Mouse (Mus musculus) kidney, embryonic 16.5 days (tissue): ENCODE measurements around the gene Slc7a6os. TPM values are rescaled to one million over a fixed set of nuclear protein-coding genes. Genes with fewer than 3 reads are reported as not detected.

Source experiments
- ATAC-seq: fragments of 200-750 bp; cut with Nextera tagmentation; 2 replicates; pipeline ENCODE4 v1.8.0; 2017; ENCODE audit warnings: moderate TSS enrichment; ENCODE audit not compliant: low FRiP score, low TSS enrichment
- H3K27ac ChIP-seq: fragments of 300-500 bp; sonication (generic); 2 replicates; pipeline ENCODE4 v1.5.1; 2014; ENCODE audit warnings: low read length
- H3K27me3 ChIP-seq: fragments of 300-500 bp; sonication (generic); 2 replicates; pipeline ENCODE4 v1.6.1; 2014; ENCODE audit warnings: low read length, control low read depth, mixed read lengths; ENCODE audit not compliant: insufficient read depth
- H3K36me3 ChIP-seq: fragments of 300-500 bp; sonication (generic); 2 replicates; pipeline ENCODE4 v1.6.1; 2014; ENCODE audit warnings: low read length, control low read depth, mixed read lengths; ENCODE audit not compliant: insufficient read depth
- H3K4me1 ChIP-seq: fragments of 300-500 bp; sonication (generic); 2 replicates; pipeline ENCODE4 v1.6.1; 2014; ENCODE audit warnings: low read length, control low read depth, mixed read lengths; ENCODE audit not compliant: insufficient read depth
- H3K4me2 ChIP-seq: fragments of 300-500 bp; sonication (generic); replicated peaks from 2 replicates; pipeline ENCODE4 v1.6.1; 2014; ENCODE audit warnings: low read depth, low read length
- H3K4me3 ChIP-seq: fragments of 300-500 bp; sonication (generic); 2 replicates; pipeline ENCODE4 v1.5.1; 2014; ENCODE audit warnings: mild to moderate bottlenecking, low read length
- H3K9ac ChIP-seq: fragments of 300-500 bp; sonication (generic); replicated peaks from 2 replicates; pipeline ENCODE4 v1.6.1; 2014; ENCODE audit warnings: low read length
- H3K9me3 ChIP-seq: fragments of 300-500 bp; sonication (generic); 2 replicates; pipeline ENCODE4 v1.6.1; 2016; ENCODE audit warnings: low read length, control low read depth
- WGBS: fragments of 180-500 bp; shearing (Covaris S2); extraction: QIAGEN DNeasy Blood & Tissue Kit; methylation state at CpG from one replicate; pipeline ENCODE4 v1.1.7; 2014; 5-methylcytosine and 5-hydroxymethylcytosine counted together
- polyA plus RNA-seq: library from polyadenylated mRNA; unstranded; fragments of >200 nt; fragmentation: Nextera tagmentation; extraction: Ambion mirVana; gene quantifications from 2 replicates; pipeline ENCODE4 v1.2.1, GENCODE M21; 2015

The Slc7a6os gene
- 32.2 and 32.4 TPM in 2 replicates for polyA plus RNA-seq

DNA sequence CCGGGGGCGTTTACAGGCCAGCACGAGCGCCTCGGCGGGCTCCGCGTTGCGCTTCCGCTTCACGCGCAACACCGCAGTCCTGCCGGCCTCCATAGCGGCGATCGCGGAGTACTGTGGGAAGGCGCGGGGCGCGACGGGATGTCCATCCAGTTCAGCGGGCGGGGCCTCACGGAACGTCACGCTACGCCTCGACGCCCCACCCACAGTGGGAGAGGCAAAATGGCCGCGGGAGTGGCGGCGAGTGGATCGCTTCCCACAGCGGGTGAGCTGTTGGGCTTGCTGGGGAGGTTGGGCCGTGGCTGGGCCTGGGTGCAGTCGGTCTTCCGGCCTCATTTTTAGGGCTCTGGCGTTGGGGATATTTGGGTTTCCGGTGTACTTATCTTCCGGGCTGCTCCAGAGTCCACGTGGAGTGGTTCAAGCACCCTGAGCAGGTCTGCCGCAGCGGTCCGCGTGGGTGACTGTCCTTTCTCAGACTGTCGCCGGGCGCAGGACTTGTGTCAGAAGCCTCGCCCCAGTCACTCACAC is at the start of gene Slc7a6os, which contains the start of gene Prmt7:
Gene Slc7a6os, minus strand, starts transcription at position 115 of the 525 bp plus-strand sequence.
Gene Prmt7, plus strand, starts transcription at position 116 of the 525 bp plus-strand sequence.
- Histone ChIP-seq H3K9me3 (no peaks in the 10 kb centered on the region), H3K27me3 (no peaks in the 10 kb centered on the region), H3K36me3 (peaks cover 22% of the 10 kb centered on the region), H3K27ac (peak within 1 kb of the TSS; percentile 91), H3K4me1 (peaks cover 8% of the 10 kb centered on the region), H3K9ac (peak within 1 kb of the TSS; percentile 82), H3K4me3 (peak within 1 kb of the TSS; percentile 78), H3K4me2 (peak within 1 kb of the TSS; percentile 77)
- WGBS, result under 1% methylated on average over 52 of the region's 52 CpGs
- peak; percentile 99 for ATAC-seq

DNA sequence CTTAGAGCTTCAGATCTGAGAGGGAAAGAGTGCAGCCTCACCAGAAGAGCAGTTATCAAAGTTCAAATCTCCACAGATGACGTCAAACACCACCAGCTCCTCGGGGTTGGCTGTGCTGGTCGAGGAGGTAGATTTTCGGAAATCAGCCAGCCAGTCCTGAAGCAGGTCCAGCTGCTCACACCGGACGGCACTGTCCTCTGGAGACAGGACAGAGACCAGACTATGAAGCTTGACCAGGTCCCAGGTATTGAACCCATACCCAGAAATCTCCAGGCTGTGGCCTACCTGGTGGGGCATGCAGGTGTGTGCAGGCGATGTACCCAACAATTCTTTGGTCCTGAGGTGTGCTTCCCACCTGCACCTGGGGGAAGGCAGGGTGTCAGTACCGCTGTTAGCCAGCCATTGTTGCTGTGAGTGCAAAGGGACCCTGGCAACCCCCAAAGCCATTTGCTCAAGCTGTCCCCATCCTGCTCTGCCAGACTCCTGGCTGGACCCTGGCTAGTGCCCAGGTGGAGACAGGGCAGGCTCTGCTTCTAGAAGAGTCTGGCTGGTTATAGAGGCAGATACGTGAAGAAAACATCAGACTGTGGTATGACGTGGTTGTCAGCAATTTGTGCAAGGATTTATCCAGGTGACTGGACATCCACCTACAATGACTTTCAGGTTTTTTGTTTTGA is 49.0 kb upstream of the Slc7a6os start:
- Histone ChIP-seq H3K9ac (no peak overlapping the region), H3K4me1 (no peaks in the 10 kb centered on the region), H3K9me3 (no peaks in the 10 kb centered on the region), H3K27me3 (no peaks in the 10 kb centered on the region), H3K27ac (no peak overlapping the region), H3K36me3 (no peaks in the 10 kb centered on the region; the same call in 1 of the 2 replicates), H3K4me3 (no peak overlapping the region), H3K4me2 (no peak overlapping the region)
- WGBS, result 88% methylated on average over 10 of the region's 10 CpGs
- ATAC-seq, result no peak

DNA sequence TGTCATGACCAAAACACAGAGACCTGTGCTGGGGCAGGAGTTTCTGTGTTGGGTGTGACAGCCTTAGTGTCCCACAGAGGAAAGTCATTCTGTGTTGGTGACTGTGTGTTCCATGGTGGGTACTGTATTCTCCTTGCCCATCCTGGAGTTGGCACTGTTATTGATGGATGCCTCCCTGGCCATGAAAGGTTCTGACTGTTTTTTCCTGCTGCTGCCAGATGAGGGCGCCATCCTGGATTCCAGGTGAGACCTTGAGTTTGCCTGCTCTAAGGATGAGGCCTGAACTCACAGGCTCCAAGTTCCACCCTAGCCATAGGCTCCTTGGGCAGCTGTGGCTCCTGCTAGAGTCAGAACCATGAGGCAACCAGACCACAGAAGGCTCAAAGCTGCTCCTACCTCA is 47.4 kb upstream of the Slc7a6os start:
- H3K27me3 ChIP-seq, result no peaks in the 10 kb centered on the region
- no peaks in the 10 kb centered on the region for H3K9me3 ChIP-seq
- 50% methylated on average over 1 of the region's 1 CpGs for WGBS
- H3K4me1 ChIP-seq, result no peaks in the 10 kb centered on the region
- H3K36me3 ChIP-seq, result peaks cover 3% of the 10 kb centered on the region; the same call in 1 of the 2 replicates
- H3K27ac ChIP-seq, result no peak overlapping the region
- no peak overlapping the region for H3K4me2 ChIP-seq
- ATAC-seq, result no peak
- no peak overlapping the region for H3K9ac ChIP-seq
- no peak overlapping the region for H3K4me3 ChIP-seq

DNA sequence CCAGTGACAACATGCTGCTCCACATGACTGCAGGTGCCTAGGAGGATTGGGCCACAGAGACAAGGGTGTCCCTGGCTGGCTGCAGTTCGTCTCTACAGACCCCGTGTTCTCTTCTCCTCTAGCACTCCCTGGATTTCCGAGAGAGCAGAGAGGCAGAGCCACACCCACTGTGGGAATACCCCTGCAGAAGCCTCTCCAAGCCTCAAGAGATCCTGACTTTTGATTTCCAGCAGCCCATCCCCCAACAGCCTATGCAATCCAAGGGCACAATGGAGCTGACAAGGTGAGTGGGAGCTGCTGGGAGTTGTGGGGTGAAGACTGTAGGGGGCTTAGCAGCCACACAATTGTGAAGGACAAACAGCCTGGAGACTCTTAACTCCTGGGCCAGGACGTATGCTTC is 39.5 kb upstream of the Slc7a6os start:
- no peak for ATAC-seq
- H3K36me3 ChIP-seq, result peaks cover 53% of the 10 kb centered on the region
- no peak overlapping the region for H3K9ac ChIP-seq
- H3K27me3 ChIP-seq, result no peaks in the 10 kb centered on the region
- H3K27ac ChIP-seq, result no peak overlapping the region
- H3K4me1 ChIP-seq, result no peaks in the 10 kb centered on the region
- no peak overlapping the region for H3K4me2 ChIP-seq
- 60% methylated on average over 4 of the region's 4 CpGs for WGBS
- H3K9me3 ChIP-seq, result no peaks in the 10 kb centered on the region
- no peak overlapping the region for H3K4me3 ChIP-seq

DNA sequence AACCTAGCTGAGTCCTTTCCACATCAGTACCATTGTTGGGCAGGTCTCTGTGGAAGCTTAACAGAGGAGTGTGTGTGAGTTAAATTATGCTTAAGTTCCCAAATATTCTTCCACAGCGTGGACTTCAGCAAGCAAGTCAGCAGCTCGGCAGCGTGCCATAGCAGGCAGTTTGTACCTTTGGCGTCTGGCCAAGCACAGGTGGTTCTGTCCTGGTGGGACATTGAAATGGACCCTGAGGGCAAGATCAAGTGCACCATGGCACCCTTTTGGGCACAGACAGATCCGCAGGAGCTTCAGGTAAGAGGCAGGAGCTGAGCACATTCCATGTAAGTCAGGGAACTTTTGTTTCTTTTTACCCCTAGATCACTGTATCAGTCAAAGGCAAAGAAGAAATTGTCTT is 26.4 kb upstream of the Slc7a6os start:
- no peak for ATAC-seq
- no peak overlapping the region for H3K27ac ChIP-seq
- 86% methylated on average over 5 of the region's 5 CpGs for WGBS
- H3K4me2 ChIP-seq, result no peak overlapping the region
- H3K9ac ChIP-seq, result no peak overlapping the region
- no peak overlapping the region for H3K4me3 ChIP-seq
- H3K27me3 ChIP-seq, result no peaks in the 10 kb centered on the region
- peaks cover 36% of the 10 kb centered on the region for H3K36me3 ChIP-seq
- no peaks in the 10 kb centered on the region for H3K9me3 ChIP-seq
- no peaks in the 10 kb centered on the region for H3K4me1 ChIP-seq

DNA sequence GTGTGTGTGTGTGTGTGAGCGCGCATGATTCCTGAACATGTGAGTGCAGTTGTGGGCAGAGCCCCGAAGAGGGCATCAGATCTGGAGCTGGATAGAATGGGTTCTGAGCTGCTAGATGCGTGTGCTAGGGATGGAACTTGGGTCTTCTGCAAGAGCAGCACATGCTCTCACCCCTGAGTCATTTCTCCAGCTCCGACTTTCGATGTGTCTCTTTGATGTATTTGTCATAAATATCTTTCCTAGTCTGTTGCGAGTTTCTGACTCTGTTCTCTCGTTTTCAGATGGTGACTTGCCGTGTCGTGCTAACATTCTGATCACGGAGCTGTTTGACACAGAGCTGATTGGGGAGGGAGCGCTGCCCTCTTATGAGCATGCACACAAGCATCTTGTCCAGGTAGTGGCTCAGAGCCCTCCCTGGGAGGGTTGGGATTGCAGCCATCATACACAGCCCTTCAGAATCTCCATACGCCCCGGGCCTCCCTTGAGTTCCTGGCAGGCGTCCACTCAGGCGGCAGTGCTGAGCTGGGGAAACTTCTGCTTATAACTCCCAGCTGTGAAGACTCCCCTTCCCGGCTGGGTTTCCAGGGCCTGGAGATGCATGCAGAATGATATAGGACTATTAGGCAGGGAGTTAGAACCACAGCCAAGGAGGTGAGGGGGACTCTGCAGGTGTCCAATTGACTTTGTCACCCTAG is 24.0 kb upstream of the Slc7a6os start:
- H3K27ac ChIP-seq, result no peak overlapping the region
- H3K4me3 ChIP-seq, result no peak overlapping the region
- no peak for ATAC-seq
- peaks cover 30% of the 10 kb centered on the region for H3K36me3 ChIP-seq
- no peaks in the 10 kb centered on the region for H3K9me3 ChIP-seq
- no peak overlapping the region for H3K4me2 ChIP-seq
- no peaks in the 10 kb centered on the region for H3K4me1 ChIP-seq
- 85% methylated on average over 17 of the region's 17 CpGs for WGBS
- H3K9ac ChIP-seq, result no peak overlapping the region
- H3K27me3 ChIP-seq, result no peaks in the 10 kb centered on the region

DNA sequence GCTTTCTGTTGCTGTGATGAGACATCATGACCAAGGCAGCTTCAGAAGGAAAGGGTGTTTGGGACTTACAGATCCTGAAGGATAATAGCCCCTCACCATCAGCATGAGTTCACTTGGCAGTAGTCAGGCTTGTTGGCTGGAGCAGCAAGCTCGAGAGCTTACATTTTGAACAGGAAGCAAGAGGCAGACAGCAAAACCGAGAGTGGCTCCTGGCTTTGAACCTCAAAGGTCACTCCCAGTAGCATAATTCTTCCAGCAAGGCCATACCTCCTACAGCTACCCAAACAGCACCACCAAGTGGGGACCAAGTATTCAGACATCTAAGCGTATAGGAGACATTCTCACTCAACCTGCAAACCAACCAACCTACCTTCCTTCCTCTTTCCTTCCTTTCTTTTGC is 22.0 kb upstream of the Slc7a6os start:
- WGBS, result 53% methylated on average over 3 of the region's 3 CpGs
- Histone ChIP-seq H3K9me3 (no peaks in the 10 kb centered on the region), H3K4me2 (no peak overlapping the region), H3K36me3 (peaks cover 36% of the 10 kb centered on the region), H3K9ac (no peak overlapping the region), H3K4me1 (no peaks in the 10 kb centered on the region), H3K27ac (no peak overlapping the region), H3K4me3 (no peak overlapping the region), H3K27me3 (no peaks in the 10 kb centered on the region)
- ATAC-seq, result no peak

DNA sequence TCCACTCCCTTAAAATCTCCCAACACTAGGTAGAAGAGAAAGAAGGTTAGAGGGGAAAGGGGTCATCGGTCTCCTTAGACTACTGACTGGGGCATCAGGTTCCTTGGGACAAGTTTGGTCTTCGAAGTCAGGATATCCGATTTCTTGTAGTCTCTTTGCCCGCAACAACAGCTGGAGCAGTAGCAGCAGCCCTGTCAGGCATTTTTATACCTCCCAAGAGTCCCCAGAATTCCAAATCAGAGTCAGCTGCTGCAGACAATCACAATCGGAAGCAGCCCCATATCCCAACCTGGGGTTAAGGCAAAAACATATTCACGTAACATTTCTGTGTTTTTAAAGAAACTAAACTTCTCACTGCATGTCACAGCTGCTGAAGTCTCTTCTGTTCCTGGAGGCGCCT is 20.8 kb upstream of the Slc7a6os start:
- no peak for ATAC-seq
- Histone ChIP-seq H3K36me3 (peaks cover 39% of the 10 kb centered on the region), H3K4me2 (no peak overlapping the region), H3K4me1 (no peaks in the 10 kb centered on the region), H3K27ac (no peak overlapping the region), H3K27me3 (no peaks in the 10 kb centered on the region), H3K4me3 (no peak overlapping the region), H3K9me3 (no peaks in the 10 kb centered on the region), H3K9ac (no peak overlapping the region)
- 57% methylated on average over 7 of the region's 7 CpGs for WGBS

DNA sequence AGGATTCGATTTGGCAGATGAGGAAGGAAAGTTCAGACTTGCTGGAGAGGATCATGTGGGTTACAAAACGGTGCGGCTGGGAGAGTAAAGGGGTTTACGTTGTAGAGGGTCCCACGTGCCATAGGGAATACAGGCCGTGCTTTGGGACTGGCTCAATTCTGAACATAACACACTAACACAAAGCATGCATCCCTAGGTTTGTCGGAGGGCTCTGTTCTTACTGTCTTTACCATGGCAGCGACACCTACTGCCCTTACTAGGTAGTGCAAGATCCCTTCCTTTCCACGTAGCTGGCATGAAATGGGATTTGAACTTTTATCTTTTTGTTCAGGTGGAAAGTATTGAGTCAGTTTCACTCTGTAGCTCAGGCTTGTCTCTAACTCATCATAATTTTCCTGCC is 15.9 kb upstream of the Slc7a6os start:
- peaks cover 43% of the 10 kb centered on the region for H3K36me3 ChIP-seq
- no peaks in the 10 kb centered on the region for H3K4me1 ChIP-seq
- H3K27me3 ChIP-seq, result no peaks in the 10 kb centered on the region
- WGBS, result 48% methylated on average over 9 of the region's 9 CpGs
- no peak overlapping the region for H3K27ac ChIP-seq
- H3K4me3 ChIP-seq, result no peak overlapping the region
- H3K9me3 ChIP-seq, result no peaks in the 10 kb centered on the region
- H3K4me2 ChIP-seq, result no peak overlapping the region
- ATAC-seq, result no peak
- no peak overlapping the region for H3K9ac ChIP-seq

DNA sequence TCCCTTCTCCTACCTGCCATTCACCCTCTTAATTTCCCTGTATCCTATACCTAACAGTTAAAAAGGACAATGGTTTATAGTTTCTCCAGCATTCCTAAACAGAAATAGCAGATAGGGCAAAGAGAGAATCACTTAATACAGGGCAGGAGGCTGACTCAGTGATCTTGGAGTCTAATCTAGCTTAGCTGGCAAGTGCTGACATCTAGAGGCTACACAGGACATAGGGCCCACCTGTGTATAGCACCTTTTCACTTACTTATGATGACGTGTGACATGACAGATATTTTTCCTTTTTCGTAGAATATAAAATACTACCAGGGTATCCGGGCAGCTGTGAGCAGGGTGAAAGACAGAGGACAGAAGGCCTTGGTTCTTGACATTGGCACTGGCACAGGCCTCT is 8.9 kb upstream of the Slc7a6os start:
- no peak for ATAC-seq
- Histone ChIP-seq H3K36me3 (peaks cover 49% of the 10 kb centered on the region), H3K27me3 (no peaks in the 10 kb centered on the region), H3K9ac (no peak overlapping the region), H3K4me1 (no peaks in the 10 kb centered on the region), H3K4me2 (no peak overlapping the region), H3K9me3 (no peaks in the 10 kb centered on the region), H3K4me3 (no peak overlapping the region), H3K27ac (no peak overlapping the region)
- 95% methylated on average over 3 of the region's 3 CpGs for WGBS
